Mouse (Mus musculus): ENCODE data around the gene Olfr1241. TPM values are rescaled to one million over a fixed set of nuclear protein-coding genes. Genes with fewer than 3 reads are reported as not detected.

Gene Olfr1241
- not detected for polyA plus RNA-seq (2014; fragmentation: Illumina TruSeq; extraction: RNeasy Lipid Tissue Mini Kit (QIAGEN cat#74804); ENCODE audit: low read depth, low replicate concordance)

GRCm38 (mm10) chr2:89487026-89487425 lies at the start of gene Olfr1241:
TSS of gene Olfr1241 (minus strand) at chr2:89487126.

GRCm38 (mm10) chr2:89531387-89531786 lies 44.5 kb upstream of the Olfr1241 start, which contains the start of gene Olfr1243:
TSS of gene Olfr1243 (minus strand) at chr2:89531487.

GRCm38 (mm10) chr2:89498235-89498634 lies 11.3 kb upstream of the Olfr1241 start, which contains the start of gene Olfr1242:
TSS of gene Olfr1242 (minus strand) at chr2:89498335.

GRCm38 (mm10) chr2:89442900-89443299 lies 44.0 kb downstream of the Olfr1241 start, which contains the start of gene Olfr1240:
TSS of gene Olfr1240 (minus strand) at chr2:89443000.

Other genes with a start within 250 kb of the Olfr1241 start
- not detected for gene Olfr1228, start 233.1 kb downstream of the Olfr1241 start, polyA plus RNA-seq (2014; fragmentation: Illumina TruSeq; extraction: RNeasy Lipid Tissue Mini Kit (QIAGEN cat#74804); ENCODE audit: low read depth, low replicate concordance)
- gene Olfr1229, start 199.1 kb downstream of the Olfr1241 start, polyA plus RNA-seq (2014; fragmentation: Illumina TruSeq; extraction: RNeasy Lipid Tissue Mini Kit (QIAGEN cat#74804); ENCODE audit: low read depth, low replicate concordance) = not detected
- not detected for gene Olfr1230, start 189.9 kb downstream of the Olfr1241 start, polyA plus RNA-seq (2014; fragmentation: Illumina TruSeq; extraction: RNeasy Lipid Tissue Mini Kit (QIAGEN cat#74804); ENCODE audit: low read depth, low replicate concordance)
- not detected for gene Olfr1231, start 180.1 kb downstream of the Olfr1241 start, polyA plus RNA-seq (2014; fragmentation: Illumina TruSeq; extraction: RNeasy Lipid Tissue Mini Kit (QIAGEN cat#74804); ENCODE audit: low read depth, low replicate concordance)
- not detected for gene Olfr1232, start 157.5 kb downstream of the Olfr1241 start, polyA plus RNA-seq (2014; fragmentation: Illumina TruSeq; extraction: RNeasy Lipid Tissue Mini Kit (QIAGEN cat#74804); ENCODE audit: low read depth, low replicate concordance)
- not detected for gene Olfr1233, start 144.7 kb downstream of the Olfr1241 start, polyA plus RNA-seq (2014; fragmentation: Illumina TruSeq; extraction: RNeasy Lipid Tissue Mini Kit (QIAGEN cat#74804); ENCODE audit: low read depth, low replicate concordance)
- not detected for gene Olfr1234, start 122.3 kb downstream of the Olfr1241 start, polyA plus RNA-seq (2014; fragmentation: Illumina TruSeq; extraction: RNeasy Lipid Tissue Mini Kit (QIAGEN cat#74804); ENCODE audit: low read depth, low replicate concordance)
- gene Olfr1238, start 77.5 kb downstream of the Olfr1241 start, polyA plus RNA-seq (2014; fragmentation: Illumina TruSeq; extraction: RNeasy Lipid Tissue Mini Kit (QIAGEN cat#74804); ENCODE audit: low read depth, low replicate concordance) = not detected
- not detected for gene Olfr1239, start 66.7 kb downstream of the Olfr1241 start, polyA plus RNA-seq (2014; fragmentation: Illumina TruSeq; extraction: RNeasy Lipid Tissue Mini Kit (QIAGEN cat#74804); ENCODE audit: low read depth, low replicate concordance)
- gene Olfr1240, start 44.1 kb downstream of the Olfr1241 start, polyA plus RNA-seq (2014; fragmentation: Illumina TruSeq; extraction: RNeasy Lipid Tissue Mini Kit (QIAGEN cat#74804); ENCODE audit: low read depth, low replicate concordance) = not detected
- not detected for gene Olfr1242, start 11.2 kb upstream of the Olfr1241 start, polyA plus RNA-seq (2014; fragmentation: Illumina TruSeq; extraction: RNeasy Lipid Tissue Mini Kit (QIAGEN cat#74804); ENCODE audit: low read depth, low replicate concordance)
- not detected for gene Olfr1243, start 44.4 kb upstream of the Olfr1241 start, polyA plus RNA-seq (2014; fragmentation: Illumina TruSeq; extraction: RNeasy Lipid Tissue Mini Kit (QIAGEN cat#74804); ENCODE audit: low read depth, low replicate concordance)
- not detected for gene Olfr1245, start 91.3 kb upstream of the Olfr1241 start, polyA plus RNA-seq (2014; fragmentation: Illumina TruSeq; extraction: RNeasy Lipid Tissue Mini Kit (QIAGEN cat#74804); ENCODE audit: low read depth, low replicate concordance)
- not detected for gene Olfr1246, start 106.0 kb upstream of the Olfr1241 start, polyA plus RNA-seq (2014; fragmentation: Illumina TruSeq; extraction: RNeasy Lipid Tissue Mini Kit (QIAGEN cat#74804); ENCODE audit: low read depth, low replicate concordance)
- gene Olfr1247, start 127.0 kb upstream of the Olfr1241 start, polyA plus RNA-seq (2014; fragmentation: Illumina TruSeq; extraction: RNeasy Lipid Tissue Mini Kit (QIAGEN cat#74804); ENCODE audit: low read depth, low replicate concordance) = not detected
- gene Olfr1248, start 131.1 kb upstream of the Olfr1241 start, polyA plus RNA-seq (2014; fragmentation: Illumina TruSeq; extraction: RNeasy Lipid Tissue Mini Kit (QIAGEN cat#74804); ENCODE audit: low read depth, low replicate concordance) = not detected
- not detected for gene Olfr1249, start 147.9 kb upstream of the Olfr1241 start, polyA plus RNA-seq (2014; fragmentation: Illumina TruSeq; extraction: RNeasy Lipid Tissue Mini Kit (QIAGEN cat#74804); ENCODE audit: low read depth, low replicate concordance)
- not detected for gene Olfr1250, start 174.3 kb upstream of the Olfr1241 start, polyA plus RNA-seq (2014; fragmentation: Illumina TruSeq; extraction: RNeasy Lipid Tissue Mini Kit (QIAGEN cat#74804); ENCODE audit: low read depth, low replicate concordance)
- gene Olfr1251, start 184.8 kb upstream of the Olfr1241 start, polyA plus RNA-seq (2014; fragmentation: Illumina TruSeq; extraction: RNeasy Lipid Tissue Mini Kit (QIAGEN cat#74804); ENCODE audit: low read depth, low replicate concordance) = not detected
- gene Olfr1252, start 237.9 kb upstream of the Olfr1241 start, polyA plus RNA-seq (2014; fragmentation: Illumina TruSeq; extraction: RNeasy Lipid Tissue Mini Kit (QIAGEN cat#74804); ENCODE audit: low read depth, low replicate concordance) = not detected

Data from kidney, adult 10 weeks (tissue).